Mouse (Mus musculus) spleen, adult 18-20 months (tissue): ENCODE data around the gene Ifi214.
"Not testable (repeated sequence)": the region's sequence is repeated elsewhere in the genome, so short reads cannot be mapped to it uniquely, and the experiment has no call there.

Experiments used
- DNase-seq, 2 experiments: peaks; one replicate each; pipeline ENCODE4 v3.0.0; 2022; ENCODE audit warnings: mixed read lengths in 2 of 2

Ifi214 gene

DNA sequence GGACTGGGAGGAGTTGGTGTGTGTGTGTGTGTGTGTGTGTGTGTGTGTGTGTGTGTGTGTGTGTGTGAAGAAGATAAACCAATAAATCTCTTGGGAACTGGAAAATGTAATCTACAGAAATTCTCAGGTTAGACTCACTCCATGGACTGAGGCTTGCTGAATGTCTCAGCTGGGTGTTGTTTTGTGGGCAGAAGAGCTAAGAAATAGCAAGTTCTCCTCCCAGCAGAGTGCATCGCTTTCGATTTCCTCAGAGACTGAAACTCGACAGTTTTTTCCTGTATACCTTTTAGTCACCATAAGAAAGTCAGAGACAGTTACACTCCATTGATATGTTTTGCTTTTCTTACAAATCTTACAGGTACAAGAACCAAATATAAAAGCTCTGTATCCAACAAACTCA is at the start of gene Ifi214:
Ifi214 (minus strand) TSS at position 167 of the 400 bp plus-strand sequence.
- DNase-seq: not testable (repeated sequence)

DNA sequence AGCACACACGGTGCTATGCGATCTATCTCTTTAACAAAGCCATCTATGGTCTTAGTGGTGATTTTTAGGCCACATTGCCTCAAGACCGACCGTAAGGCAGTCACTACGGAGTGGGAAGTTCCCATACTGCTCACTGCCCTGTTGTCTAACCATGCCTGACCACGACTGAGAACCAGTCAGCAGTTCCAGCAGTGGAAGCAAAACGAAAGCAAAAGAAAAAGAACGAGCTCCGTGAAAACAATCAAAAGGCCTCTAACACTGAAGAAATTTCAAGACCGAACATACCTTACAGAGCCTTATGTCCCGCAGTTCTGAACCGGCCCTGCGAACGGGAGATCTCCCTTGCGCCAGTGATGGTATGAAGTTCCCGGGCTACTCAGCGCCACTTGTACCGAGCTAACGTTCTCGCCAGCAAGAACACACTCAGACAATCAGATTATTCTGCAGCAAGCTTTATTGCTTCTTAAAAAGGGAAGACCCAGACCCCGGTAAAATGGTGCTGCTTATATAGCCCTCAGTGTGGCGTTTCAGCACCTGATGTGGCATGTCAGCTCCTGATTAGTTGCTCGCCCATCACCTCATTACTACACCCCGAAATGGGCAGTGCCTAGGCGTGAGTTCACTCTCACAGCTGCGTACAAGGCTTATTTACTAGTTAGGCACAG is 44.3 kb upstream of the Ifi214 start:
- no peak for DNase-seq

DNA sequence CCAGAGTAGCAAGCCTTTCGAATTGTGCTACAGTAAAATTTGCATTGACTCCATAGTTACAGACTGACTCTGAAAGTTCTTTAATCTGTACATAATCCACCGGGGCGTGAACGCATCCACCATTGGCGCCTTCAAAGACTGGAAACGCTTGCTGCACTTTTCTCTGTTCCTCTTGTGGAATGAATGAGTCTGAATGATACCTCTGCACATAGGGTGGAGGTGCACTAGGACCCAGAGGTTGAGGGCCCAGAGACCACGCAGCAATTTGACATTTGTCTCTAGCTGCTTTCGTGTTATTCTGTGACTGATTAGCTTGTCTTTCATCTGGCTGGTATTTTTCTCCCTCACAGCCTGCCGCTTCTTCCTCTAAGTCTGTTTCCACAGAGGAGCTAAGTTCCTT is 43.3 kb upstream of the Ifi214 start:
- no peak for DNase-seq

DNA sequence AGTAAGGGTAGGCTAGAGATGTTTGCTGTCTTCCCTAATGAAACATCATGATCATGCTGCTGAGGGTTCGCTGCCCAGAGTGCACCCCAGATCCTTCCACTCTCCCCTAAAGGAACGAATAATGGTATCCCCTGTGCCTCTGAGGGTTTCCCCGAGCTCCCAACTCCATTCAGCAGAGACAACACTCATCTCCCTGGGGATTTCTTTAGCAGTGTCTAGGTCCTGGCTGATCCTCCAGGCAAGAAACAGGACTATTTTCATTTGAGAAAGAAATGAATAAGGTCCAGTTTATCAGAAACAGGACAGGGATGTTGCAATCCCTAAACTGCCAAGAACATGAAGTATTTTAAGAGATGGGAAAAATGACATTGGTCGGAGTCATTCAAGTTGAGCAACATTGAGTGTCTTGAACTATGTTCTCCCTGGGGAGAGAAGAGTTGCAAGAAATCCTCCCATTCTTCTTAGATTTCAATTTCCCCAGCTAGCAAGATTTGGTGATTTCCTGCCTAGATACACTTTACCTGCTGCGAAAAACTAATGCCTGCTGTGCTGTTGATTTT is 14.8 kb upstream of the Ifi214 start:
- DNase-seq: not testable (repeated sequence)

DNA sequence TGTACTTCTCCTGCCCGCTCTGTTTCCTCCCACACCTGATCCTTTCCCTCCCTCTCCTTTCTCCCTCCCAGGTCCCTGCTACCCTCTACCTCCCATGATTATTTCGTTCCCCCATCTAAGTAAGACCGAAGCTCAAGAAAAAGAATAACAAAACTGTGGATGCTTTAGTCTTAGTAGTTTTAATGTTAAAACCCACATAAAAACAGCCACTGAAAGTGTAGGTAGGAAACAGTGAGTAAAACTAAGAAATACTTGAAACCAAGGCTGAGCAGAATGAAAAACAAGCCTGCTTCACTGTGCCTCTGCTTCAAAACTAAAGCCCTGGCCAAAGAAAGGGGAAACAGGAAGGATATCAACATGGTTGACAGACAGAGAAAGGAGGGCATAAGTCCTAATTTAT is 13.0 kb upstream of the Ifi214 start:
- not testable (repeated sequence) for DNase-seq

DNA sequence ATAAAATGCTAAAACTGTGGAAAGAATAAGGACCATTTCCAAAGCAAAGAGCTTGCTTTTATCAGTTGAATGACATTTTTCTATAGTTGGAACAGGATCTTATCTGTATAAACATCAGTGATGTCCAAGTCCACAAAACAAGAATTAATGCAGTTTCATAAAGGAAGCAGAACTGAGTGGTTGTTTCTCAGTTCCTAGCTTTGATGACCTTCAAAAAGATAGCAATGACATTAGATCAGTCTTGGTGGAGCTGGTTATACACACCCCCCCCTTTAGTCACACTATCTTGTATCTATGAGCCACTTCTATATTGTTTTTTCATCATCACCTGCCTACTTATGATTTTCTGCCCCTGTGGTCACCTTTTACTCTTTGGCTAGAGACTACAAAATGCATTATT is 14.3 kb downstream of the Ifi214 start:
- no peak for DNase-seq

DNA sequence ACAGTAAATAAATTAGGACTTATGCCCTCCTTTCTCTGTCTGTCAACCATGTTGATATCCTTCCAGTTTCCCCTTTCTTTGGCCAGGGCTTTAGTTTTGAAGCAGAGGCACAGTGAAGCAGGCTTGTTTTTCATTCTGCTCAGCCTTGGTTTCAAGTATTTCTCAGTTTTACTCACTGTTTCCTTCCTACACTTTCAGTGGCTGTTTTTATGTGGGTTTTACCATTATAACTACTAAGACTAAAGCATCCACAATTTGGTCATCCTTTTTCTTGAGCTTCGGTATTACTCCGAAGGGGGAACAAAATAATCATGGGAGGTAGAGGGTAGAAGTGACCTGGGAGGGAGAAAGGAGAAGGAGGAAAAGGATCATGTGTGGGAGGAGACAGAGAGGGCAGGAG is 25.2 kb downstream of the Ifi214 start:
- DNase-seq: not testable (repeated sequence)

DNA sequence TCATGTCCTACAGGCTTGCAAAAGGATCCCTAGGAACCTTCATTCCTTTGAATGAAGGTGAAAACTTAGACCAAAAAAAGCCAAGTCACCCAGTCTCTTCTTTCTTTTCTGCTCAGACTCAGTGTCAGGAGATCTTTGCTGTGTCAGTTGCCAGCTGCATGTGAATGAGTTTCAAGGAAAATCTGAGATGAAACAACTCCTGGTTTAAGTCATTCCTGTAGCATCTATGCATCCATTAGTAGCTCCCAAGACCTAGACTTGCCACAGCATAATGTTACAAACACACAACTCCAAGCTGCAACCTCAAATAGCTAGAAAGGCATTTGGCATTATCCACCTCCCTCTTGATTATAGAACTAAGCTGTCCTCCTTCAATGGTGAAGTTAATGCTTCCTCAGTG is 44.3 kb downstream of the Ifi214 start:
- not testable (repeated sequence) for DNase-seq

DNA sequence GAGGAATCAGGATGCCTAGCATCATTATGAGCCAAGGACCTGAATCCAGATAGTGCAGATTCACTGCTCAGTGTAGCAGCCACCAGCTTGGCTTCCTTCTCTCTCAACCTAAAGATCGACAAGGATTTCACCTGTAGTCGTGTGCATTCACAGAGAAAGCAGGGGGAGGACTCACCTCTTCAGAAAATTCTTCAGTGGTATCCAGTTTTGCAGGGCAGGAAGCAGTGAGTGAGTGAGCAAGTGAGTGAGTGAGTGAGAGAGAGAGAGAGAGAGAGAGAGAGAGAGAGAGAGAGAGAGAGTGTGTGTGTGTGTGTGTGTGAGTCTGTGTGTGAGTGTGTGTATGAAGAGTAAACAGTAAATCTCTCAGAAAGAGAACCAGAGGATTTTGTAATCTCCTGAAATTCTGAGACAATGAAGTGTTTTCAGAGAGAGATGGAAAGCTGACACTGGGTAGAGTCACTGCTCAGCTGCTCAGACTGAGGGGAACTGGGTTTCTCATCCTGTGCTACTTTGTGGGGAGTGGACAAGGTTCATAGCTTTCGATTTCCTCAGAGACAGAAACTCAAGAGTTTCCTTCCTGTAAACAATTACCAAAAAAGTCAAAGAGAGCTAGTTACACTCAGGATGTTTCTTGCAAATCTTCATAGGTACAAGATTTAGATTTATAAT is 44.8 kb downstream of the Ifi214 start, which contains the start of gene Ifi206:
Ifi206 (minus strand) TSS at position 230 of the 669 bp plus-strand sequence.
- peak in 1 of 2 experiments; percentile 29 for DNase-seq

DNA sequence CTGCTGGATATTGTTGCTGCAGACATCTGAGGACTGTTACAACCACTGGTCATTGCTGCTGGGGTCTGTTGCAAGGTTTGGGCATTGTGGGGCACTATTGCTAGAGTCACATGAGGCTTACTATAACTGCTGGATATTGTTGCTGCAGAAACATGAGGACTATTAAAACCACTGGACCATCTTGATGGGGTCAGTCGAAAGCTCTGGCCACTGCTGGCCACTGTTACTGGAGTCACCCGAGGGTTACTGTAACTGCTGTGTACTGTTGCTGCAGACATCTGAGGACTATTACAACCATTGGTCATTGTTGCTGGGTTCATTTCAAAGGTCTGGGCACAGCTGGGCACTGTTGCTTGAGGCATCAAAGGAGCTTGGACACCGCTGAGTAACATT is 54.6 kb downstream of the Ifi214 start:
- not testable (repeated sequence) for DNase-seq

DNA sequence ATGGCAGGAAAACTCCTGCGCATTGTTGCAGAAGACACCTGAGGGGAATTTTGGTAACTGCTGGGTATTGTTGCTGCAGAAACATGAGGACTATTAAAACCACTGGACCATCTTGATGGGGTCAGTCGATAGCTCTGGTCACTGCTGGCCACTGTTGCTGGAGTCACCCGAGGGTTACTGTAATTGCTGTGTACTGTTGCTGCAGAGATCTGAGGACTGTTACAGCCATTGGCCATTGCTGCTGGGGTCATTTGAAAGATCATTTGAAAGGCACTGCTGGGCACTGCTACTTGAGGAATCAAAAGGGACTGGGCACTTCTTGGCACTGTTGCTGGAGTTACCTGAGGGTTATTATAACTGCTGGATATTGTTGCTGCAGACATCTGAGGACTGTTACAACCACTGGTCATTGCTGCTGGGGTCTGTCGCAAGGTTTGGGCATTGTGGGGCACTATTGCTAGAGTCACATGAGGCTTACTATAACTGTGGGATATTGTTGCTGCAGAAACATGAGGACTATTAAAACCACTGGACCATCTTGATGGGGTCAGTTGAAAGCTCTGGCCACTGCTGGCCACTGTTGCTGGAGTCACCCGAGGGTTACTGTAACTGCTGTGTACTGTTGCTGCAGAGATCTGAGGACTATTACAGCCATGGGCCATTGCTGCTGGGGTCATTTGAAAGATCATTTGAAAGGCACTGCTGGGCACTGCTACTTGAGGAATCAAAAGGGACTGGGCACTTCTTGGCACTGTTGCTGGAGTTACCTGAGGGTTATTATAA is 55.2 kb downstream of the Ifi214 start:
- DNase-seq: not testable (repeated sequence)
